Mouse (Mus musculus) spleen, postnatal 4 days (tissue): Measurements from ENCODE around the gene Pikfyve.

Source experiments
- DNase-seq, 2 experiments: peaks; one replicate each; pipeline ENCODE4 v3.0.0; 2022; ENCODE audit warnings: low spot score in 2 of 2

The Pikfyve gene

DNA sequence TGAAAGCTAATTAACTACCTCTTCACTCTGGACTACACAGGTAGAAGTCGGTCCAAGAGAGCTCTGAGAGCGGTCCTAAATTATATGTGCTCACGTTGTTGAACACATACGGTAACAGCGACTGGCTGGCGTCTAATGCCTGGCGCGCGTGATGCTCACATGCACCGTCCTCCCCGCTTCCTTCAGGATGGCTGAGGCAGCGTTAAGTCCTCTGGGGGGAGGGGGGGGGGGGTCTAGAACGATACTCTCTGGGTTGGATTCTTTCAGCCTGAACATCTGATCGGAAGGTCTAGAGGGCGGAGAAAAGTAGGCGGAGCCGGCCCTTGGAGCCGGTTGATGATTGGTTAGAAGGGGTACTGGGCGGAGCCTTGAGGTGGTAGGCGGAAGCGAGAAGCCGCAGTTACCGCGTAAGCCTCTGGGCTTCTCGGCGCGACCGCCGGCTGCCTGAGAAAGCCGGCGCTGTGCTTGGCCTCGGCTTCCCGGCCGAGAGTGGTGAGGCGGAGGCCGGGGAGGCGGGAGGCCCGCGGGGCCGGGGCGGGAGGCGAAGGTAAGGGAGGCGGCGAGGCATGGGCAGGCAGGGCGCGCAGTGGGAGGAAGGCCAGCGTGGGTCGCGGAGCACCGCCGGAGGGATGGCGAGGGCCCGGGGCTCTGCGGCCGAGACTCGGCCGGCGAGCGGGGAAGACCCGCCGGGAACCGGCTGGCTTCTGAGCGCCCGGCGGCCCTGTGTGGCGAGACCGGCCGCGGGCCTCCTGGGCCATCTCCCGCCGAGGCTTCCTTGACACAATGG, at the start of gene Pikfyve, which contains the start of gene Idh1:
TSS of gene Pikfyve (plus strand) at position 397 of the 787 bp plus-strand sequence.
TSS of gene Idh1 (minus strand) at position 214 of the 787 bp plus-strand sequence.
- DNase-seq = peak; percentile 97

DNA sequence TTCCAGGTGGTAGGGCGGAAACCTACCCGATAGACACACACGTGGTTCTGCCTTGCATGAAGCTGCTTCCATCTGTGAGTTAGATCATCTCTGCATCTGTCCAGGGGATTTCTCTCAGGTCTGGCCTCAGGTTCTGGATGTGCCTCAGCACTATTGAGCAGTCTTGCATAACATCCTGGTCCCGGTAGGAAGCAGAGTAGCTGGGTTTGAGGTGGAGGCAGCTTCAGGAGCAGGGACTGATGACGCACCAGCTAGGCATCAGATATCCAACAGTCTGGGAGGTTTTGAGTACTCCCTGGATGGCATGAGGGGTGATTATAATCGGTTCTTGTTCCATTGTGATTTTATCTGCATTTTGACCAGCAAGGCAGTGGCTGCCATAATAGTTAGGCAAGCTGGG, 48.9 kb upstream of the Pikfyve start:
- DNase-seq = no peak

DNA sequence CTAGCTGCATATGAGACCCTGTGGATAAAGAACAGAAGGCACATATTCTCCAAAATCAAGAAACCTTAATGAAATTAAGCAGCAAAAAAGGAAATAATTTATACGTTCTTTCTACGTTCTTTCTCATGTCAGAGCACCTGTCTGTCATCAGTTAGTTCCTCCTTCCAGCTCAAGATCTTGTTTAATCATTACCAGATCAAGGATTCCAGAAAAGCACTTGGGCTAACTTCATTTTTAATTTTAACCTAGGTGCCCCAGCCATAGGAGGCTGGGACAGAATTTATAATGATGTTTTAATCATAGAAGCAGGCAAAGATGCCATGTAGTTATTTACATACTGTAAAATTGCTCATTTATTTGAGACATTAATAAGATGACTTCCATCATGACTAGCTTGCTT, 41.7 kb upstream of the Pikfyve start:
- DNase-seq = no peak

DNA sequence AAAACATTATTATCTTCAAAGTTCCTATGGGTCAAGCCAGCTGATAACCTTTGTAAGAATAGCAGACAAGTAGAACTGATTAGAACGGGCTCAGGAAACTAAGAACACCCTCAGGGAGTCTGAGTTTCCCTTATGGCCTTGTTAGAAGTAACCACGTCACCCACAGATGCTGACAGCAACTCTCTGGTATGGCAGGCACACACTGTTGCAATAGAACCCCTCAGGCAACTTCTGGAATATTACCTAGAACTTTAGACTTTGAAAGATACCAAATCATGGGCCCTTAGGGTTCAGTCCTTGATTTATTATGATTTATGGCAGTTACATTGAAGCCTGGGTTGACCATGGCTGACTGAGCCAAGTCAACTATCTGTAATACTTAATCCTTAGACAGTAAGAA, 39.9 kb upstream of the Pikfyve start:
- DNase-seq = no peak

DNA sequence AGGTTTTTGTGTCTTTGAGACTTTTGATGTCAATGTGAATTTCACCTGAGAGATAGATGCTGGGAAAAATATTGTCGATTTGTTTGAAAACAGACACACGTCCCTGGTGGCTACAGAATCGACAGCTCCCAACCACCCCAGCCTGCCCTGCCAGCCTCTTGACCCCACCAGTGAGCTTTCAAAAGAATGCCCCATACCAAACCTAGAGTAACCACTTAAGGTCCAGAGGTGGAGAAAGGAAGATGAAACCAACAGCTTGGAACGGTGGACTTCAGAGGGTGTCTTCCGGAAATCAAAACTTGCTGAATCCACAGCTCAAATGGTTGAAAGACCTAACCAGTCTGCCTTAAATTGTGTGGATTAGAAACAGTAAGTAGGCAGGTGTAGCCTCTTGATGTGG, 39.2 kb upstream of the Pikfyve start:
- no peak for DNase-seq

DNA sequence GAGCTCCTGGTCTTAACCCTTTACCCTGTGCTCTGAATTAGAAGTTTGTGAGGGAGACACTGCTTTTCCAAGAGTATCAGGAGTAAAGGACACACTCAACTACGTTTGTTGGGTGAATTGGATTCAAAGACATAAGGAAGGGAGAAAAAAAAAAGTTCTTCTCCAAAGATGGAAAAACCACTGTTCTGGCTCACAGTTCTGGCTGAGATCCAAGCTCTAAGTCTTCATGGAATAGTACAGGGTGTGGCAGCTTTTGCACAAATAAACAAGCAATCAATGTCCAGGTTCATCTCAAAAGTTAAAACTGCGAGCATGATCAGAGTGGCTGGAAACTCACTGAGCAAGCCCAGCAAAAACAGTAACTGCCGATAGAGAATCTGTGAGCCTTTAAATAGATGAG, 38.5 kb upstream of the Pikfyve start:
- DNase-seq = no peak

DNA sequence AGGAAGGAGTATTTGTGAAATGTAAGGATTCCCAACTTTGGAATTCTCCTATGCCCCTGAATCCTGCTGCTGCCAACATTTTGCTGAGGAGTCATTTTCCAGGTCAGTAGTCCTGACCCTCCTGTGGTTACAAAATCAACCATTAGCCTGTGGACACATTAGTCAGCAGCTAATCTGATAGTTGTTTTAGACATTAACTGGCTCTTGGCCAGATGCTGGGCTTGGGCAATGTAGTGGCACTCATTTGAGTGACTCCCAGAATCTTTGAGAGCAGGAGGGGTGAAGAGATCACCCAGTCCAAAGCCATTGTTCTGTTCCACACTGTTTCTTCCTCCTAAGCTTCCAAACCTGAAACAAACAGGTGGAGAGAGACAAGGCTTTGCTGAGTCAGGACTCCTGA, 31.7 kb upstream of the Pikfyve start:
- no peak for DNase-seq

DNA sequence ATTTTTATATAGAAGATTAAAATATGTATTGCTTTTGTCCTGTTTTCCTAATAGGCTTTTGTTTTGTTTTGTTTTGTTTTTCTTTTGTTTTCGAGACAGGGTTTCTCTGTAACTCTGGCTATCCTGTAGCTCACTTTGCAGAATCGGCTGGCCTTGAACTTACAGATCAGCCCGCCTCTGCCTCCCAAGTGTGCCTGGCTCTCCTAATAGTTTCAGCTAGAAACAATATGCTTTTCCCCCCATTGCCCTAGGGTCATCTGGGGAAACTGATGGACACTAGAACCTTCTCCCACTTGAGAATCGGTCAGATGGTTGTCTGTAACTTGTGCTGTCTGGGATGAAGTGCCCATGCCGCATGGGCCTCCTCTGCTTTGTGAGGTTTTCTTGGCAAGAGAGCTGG, 30.4 kb upstream of the Pikfyve start:
- no peak for DNase-seq

DNA sequence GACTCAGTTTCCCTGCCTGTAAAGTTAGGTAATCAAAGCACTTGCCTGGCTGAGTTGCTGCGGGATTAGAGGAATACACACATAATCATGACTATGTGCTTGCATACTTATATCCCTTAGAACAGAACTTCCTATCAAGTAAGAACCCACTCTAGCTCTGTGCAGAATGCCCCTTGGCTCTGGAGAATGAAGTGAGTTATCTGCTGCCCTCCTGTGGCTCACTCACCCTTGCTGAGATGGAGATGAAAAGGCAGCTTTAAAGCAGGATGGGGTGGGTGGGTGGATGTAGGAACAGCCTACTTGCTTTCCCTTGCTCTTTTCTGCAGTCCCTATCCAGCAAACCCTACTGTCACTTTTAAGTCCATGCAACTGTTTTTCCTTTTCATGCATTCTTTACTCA, 24.3 kb upstream of the Pikfyve start:
- no peak for DNase-seq

DNA sequence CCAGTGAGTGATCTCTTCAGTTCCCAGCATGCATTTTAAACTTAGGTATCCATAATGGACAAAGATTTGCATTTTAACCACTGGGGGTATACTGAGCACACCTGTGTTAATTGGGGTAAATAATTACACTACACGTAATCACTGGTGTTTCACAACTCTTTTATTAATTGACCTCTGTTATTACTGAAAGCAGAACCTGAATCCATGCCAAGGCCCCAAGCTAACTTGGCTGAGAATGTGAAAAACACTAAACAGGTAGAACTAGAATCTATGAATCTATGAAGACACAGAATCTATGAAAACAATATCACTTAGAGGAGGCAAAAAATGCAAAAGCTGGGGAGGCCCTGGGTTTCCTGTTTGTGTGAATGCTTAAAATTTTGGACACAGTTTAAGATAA, 19.0 kb upstream of the Pikfyve start:
- DNase-seq = no peak

DNA sequence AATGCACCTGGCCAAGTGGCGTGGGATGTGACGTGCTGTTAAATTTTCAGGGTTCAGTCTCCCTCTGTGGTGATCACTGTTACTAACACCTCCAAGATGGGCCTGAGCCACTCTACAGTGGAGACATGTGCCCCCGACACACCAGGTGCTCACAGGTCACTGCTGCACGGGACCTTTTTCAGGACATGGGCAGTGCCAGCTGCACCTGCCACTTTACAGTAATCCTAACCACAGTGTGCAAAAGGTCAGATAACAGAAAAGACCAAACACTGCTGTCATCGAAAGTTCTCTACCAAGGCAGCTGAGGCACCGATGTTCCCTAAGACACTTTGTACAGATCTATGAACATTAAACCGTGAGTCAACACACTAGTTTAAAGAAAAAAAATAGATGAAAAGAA, 16.9 kb upstream of the Pikfyve start:
- no peak for DNase-seq

DNA sequence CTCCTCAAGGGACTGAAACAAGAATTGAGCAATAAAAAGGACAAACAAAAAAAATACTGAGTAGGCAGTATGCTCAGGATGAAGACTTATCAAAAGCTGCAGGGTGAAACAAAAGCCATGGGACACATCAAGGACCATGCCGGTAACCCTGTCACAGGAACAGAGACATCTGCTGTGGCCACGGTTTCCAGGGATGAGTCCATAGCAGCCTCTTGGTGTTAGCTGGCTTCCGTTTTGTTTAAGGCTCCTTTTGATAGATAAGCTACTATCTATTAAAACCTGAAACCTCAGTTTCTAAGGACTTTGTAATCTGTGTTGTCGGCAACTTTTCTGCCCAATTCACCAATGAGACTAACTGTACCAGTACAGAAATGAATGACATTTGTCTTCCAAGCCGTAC, 16.5 kb upstream of the Pikfyve start:
- no peak for DNase-seq

DNA sequence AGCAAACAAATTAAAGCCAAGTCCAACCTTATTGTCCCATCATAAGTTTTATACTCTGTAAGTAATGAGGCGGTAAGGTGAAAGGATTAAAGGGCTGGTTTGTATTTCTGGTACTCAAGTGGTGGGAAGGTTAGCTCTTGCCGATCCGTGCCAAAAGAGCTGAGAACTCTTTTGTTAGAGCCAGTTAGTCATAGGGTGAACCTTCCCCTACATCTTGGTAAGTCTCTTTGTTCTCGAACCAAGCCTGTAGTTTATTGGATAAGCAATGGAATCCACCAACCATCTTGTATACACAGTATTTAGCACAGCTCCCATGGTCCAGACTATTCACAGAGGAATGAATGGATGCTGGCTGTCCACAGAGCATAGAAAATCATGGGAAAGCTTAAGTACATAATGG, 14.9 kb upstream of the Pikfyve start:
- no peak for DNase-seq

DNA sequence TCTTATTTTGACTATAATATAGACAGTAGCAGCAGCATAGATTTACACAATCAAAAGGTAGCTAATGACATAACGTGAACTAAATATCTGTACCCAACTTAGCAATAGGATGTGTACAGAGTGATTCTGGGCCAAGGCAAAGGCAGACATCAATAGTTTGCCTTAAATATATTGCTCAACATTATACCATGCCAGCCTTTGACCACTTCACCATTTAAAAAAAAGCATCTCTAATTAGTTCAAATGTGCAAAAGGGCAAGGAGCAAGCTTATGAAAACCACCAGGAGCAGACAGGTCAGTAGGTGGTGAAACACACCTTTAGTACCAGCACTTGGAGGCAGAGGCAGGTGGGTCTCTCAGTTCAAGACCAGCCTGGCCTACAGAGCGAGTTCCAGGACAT, 12.8 kb upstream of the Pikfyve start:
- DNase-seq = no peak

DNA sequence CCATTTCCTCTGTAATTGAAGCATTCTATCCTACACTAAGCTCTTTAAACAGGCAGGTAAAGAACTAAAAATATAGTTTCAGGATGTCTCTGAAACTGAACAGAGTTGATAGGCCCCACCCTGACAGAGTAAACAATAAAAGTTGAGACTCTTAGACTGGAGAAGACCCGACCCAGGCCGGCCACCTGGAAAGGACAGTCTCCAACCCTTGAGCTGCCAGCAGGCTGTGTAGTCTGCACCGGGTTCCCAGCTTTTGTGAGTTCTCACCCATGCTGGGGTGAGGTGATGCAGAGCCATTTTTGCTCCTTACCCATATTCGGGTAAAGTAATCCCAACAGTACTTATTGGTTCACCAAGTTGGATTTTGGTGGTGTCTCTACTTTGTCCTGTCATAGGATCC, 10.3 kb upstream of the Pikfyve start:
- no peak for DNase-seq

DNA sequence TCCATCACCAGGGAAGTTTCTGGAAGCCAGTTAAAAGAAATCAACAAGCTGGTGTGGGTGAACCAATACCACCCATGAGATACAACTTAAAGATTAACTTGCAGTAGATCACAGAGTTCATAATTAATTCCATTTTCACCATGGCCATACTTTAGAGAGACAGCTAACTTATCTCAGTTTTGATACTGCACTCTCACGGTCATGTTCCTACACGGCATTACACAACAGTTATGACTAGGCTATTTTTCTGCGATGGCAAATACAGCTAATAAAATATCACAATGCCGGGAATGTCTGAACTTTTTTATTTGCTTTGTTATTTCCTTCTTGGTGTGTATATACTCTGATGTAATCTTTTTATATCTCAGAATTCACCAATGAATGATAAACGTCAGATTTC, 9.6 kb upstream of the Pikfyve start:
- DNase-seq = no peak

DNA sequence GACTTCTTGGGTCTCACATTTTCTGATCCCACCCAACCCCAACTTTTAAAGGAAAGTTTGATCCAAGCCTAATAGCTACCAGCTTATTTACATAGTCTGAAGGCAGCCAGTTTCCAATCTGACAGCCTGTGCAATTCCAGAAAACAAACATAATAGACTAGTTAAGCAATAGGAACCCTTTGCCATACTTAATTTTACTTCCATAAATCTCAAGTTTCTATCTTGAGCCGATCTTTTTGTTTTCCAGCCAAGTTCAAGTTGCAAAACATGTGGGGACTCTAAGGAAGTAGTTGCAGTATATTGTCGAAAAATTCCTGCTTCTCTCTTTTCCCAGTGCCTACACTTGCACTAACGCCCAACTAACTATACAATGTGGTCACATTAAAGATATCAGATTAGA, 9.0 kb upstream of the Pikfyve start:
- DNase-seq = no peak

DNA sequence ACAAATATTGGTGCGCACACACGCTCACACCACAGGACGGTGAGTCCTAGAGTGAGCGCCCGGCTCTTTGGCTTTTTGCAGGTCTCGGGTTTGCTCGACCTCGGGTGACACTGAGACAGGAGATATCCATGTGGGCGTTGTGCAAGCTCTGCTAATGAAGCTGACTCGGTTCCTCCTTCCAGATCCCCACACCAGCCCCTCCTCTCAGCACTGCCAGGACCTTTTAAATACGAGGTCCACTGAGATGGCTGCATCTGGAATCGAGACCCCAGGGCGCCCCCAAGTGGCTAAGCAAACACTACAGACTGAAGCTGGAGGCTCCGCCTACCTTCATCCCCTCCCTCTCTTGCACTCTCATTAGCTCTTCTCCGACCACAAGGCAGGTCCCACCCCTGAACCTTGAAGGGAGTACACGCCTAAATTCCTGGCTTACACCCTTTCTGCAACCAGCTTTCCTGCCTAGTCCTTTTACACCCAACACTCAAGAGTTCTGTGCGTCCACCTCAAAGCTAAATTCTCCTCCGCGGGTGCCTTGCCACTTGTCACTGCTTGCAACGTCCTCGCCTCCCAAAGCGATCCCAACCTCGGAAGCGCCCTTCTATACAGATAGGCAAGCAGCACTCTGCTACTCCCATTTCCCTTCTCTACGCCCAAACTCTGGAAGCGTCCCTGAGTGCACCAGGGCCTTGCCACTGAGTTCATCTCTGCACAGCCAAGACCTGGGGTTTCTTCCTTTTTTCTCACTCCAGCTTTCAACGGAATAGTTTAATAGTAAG, 8.2 kb upstream of the Pikfyve start:
- DNase-seq = peak; percentile 89 to 94

DNA sequence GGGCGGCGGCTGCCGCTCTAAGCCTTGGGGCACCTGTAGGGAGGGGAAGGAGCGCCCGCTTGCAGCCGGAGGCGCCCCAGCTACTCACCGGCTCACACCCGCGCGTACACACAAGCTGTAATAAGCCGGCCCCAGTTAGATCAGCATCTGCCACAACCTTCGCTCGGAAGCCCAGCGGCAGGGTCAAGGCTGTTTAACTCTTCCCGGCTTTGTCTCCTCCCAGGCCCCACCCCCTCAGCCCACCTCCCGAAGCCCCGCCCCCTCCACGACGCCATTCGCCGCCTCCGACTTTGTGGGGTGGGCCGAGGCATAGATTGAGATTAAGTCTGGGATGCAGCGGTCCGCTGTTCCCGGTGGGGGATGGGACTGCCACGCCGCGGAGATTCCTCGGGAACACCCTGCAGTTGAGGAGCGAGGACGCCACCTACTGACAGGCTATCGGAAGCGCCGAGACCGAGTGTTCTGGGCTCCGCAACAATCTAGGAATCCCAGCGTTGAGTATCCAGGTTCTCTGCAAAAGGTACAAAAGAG, 7.5 kb upstream of the Pikfyve start:
- DNase-seq = peak; percentile 85 to 93

DNA sequence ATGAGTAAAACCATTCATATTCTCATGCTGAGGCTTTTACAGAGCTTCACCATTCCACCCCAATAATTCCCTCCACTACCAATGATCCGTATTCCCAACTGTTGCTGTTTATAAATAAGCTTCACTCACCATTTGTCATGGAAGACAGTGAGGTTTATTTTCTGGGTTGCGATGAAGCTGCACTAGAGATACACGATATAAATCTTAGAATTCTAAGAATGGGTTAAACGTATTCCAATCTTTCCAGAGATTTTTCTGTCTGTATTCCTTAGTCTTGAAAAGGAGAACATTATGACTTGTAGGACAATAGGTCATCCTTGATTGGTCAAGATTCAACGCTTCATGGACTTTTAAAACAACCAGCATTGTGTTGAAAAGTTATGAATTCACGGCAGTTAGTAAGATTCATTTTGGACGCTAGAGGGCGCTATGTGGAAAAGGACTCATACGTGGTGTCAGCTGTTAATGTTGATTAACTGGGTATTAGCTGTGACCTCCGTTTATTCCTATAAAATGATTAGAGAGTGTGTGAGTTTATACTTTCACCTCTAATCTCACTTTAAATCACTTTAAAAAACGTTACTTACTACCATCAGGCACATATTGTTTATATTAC, 6.7 kb upstream of the Pikfyve start:
- peak; percentile 70 to 86 for DNase-seq

DNA sequence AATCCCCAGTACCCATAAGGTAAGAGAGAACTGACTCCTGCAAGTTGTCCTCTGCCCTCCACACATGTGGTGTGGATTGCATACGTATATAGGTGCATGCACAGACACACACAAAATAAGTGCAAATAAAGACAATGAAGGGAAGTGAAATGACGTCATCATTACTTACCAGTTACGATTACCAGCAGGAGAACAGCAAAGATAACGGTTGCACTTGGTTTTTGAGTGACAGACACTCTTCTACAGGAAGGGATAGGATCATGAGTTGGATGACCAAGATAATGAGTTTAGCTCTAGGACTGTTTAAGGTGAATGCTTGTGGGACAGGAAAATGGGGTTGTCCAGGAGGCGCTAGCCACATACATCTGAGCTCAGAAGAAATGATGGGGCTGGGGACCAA, 5.0 kb upstream of the Pikfyve start:
- no peak for DNase-seq

DNA sequence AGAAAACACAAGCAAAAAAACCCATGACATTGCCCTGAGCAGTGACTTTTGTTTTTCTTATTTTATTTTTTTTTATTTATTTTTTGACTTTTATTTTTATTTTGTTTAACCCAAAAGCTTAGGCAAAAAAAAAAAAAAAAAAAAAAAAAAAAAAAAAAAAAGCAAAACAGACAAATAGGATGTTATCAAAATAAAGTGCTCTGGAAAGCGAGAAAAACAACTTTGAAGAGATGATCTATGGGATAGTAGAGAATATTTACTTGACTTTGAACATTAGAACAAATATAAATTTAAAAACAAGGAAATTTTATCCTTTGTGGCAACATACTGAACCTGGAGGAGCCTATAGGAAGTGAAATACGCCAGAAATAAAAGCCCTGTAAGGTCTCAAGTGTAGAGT, 2.5 kb upstream of the Pikfyve start:
- no peak for DNase-seq

DNA sequence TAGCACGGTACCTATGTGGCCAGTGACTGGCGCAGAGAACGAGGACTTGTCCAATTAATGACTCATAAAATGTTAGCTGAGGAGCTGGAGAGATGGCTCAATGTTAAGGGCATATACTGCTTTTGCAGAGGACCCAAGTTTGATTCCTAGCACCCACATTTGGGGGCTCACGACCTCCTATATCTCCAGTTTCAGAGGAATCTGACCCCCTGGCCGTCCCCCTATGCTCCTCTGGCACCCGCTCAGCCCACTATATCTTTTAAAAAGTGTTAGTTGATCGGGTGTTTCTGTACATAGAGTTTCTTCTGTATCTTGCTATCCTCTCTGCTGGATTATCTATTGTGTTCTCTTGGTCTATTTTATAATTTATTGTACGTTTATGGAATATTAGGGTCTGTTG, 1.5 kb upstream of the Pikfyve start:
- no peak for DNase-seq
